Mouse (Mus musculus) CH12.LX (cell line): ENCODE data around the gene Cd164. TPM values are rescaled to one million over a fixed set of nuclear protein-coding genes. Genes with fewer than 3 reads are reported as not detected.

Source experiments
- DNase-seq: peaks from one replicate; pipeline ENCODE4 v3.0.0-alpha.2; 2013; ENCODE audit errors: extremely low read depth
- H3K27ac ChIP-seq: 2 replicates; pipeline ENCODE4 v1.5.1; 2012; ENCODE audit warnings: low read depth, mild to moderate bottlenecking, control low read depth, moderate library complexity; ENCODE audit not compliant: insufficient read depth
- H3K27me3 ChIP-seq: replicated peaks from 2 replicates; pipeline ENCODE3; 2012; ENCODE audit warnings: inconsistent platforms
- H3K36me3 ChIP-seq, 2 experiments: replicated peaks in 1 of 2; 2 replicates each; pipeline versions ENCODE3 to v1.6.1; 2012; ENCODE audit warnings: inconsistent platforms in 1 of 2, low read length in 1 of 2, mild to moderate bottlenecking in 1 of 2, mixed read lengths in 1 of 2, moderate library complexity in 1 of 2; ENCODE audit not compliant: control insufficient read depth in 1 of 2, insufficient read depth in 1 of 2
- H3K4me1 ChIP-seq, 2 experiments: 2 replicates each; pipeline ENCODE4 v1.6.1; 2012; ENCODE audit warnings: inconsistent platforms in 1 of 2, moderate library complexity in 1 of 2; ENCODE audit not compliant: insufficient read depth in 2 of 2, control insufficient read depth in 1 of 2
- H3K4me2 ChIP-seq: 2 replicates; pipeline ENCODE4 v1.6.1; 2012; ENCODE audit warnings: low read depth, mild to moderate bottlenecking, control low read depth; ENCODE audit not compliant: poor library complexity, insufficient read depth, severe bottlenecking
- H3K4me3 ChIP-seq, 3 experiments: fragments of 150-350 bp in 1 of 3; sonication (generic) in 1 of 3; replicated peaks in 1 of 3; 2 replicates each; pipeline versions ENCODE3 to v1.5.1; 2011 to 2012; ENCODE audit warnings: low read depth in 2 of 3, low read length in 2 of 3, mild to moderate bottlenecking in 2 of 3, moderate library complexity in 2 of 3, control low read depth in 1 of 3, improper control_type of control experiment in 1 of 3, inconsistent platforms in 1 of 3, mixed read lengths in 1 of 3; ENCODE audit not compliant: poor library complexity in 1 of 3
- H3K79me2 ChIP-seq: replicated peaks from 2 replicates; pipeline ENCODE4 v1.6.1; 2012; ENCODE audit warnings: mild to moderate bottlenecking, moderate library complexity; ENCODE audit not compliant: control insufficient read depth, poor library complexity, insufficient read depth, severe bottlenecking; ENCODE audit errors: extremely low read depth
- H3K9ac ChIP-seq: 2 replicates; pipeline ENCODE4 v1.6.1; 2012; ENCODE audit warnings: low read depth, mild to moderate bottlenecking, control low read depth, moderate library complexity; ENCODE audit not compliant: insufficient read depth
- H3K9me3 ChIP-seq: replicated peaks from 2 replicates; pipeline ENCODE3; 2012; ENCODE audit warnings: low read length, inconsistent platforms, mixed read lengths
- CHD1 ChIP-seq: IDR thresholded peaks from 2 replicates; pipeline ENCODE4 v1.6.1; 2012; ENCODE audit warnings: low read depth, low read length, improper control_type of control experiment, inconsistent platforms
- CHD2 ChIP-seq: IDR thresholded peaks from 2 replicates; pipeline ENCODE4 v1.6.1; 2011; ENCODE audit warnings: low read length, improper control_type of control experiment
- CTCF ChIP-seq, 2 experiments: IDR thresholded peaks in 1 of 2; conservative IDR thresholded peaks in 1 of 2; 2 replicates each; pipeline ENCODE4 v1.5.1; 2011 to 2012; ENCODE audit warnings: low read depth in 2 of 2, low read length in 2 of 2, improper control_type of control experiment in 1 of 2, inconsistent platforms in 1 of 2, mild to moderate bottlenecking in 1 of 2, moderate library complexity in 1 of 2
- ETS1 ChIP-seq: conservative IDR thresholded peaks from 2 replicates; pipeline ENCODE4 v1.6.1; 2012; ENCODE audit warnings: low read depth, mild to moderate bottlenecking, inconsistent platforms, low read length, improper control_type of control experiment, moderate library complexity
- GABPA ChIP-seq: IDR thresholded peaks from 2 replicates; pipeline ENCODE4 v1.6.1; 2012; ENCODE audit warnings: low read depth, low read length, improper control_type of control experiment, inconsistent platforms; ENCODE audit not compliant: insufficient replicate concordance
- HCFC1 ChIP-seq: IDR thresholded peaks from 2 replicates; pipeline ENCODE4 v1.6.1; 2012; ENCODE audit warnings: low read depth, mild to moderate bottlenecking, inconsistent platforms, low read length, improper control_type of control experiment
- IRF4 ChIP-seq: IDR thresholded peaks from 2 replicates; pipeline ENCODE4 v1.6.1; 2014; ENCODE audit warnings: low read depth, mild to moderate bottlenecking, inconsistent platforms, low read length, improper control_type of control experiment
- KAT2A ChIP-seq: IDR thresholded peaks from 2 replicates; pipeline ENCODE4 v1.6.1; 2012; ENCODE audit warnings: low read length, improper control_type of control experiment, inconsistent platforms; ENCODE audit not compliant: insufficient replicate concordance
- MAFK ChIP-seq: IDR thresholded peaks from 2 replicates; pipeline ENCODE4 v1.6.1; 2011; ENCODE audit warnings: low read length, improper control_type of control experiment; ENCODE audit not compliant: insufficient replicate concordance
- MEF2A ChIP-seq: IDR thresholded peaks from 2 replicates; pipeline ENCODE4 v1.6.1; 2014; ENCODE audit warnings: low read depth, mild to moderate bottlenecking, inconsistent platforms, low read length, improper control_type of control experiment, borderline replicate concordance
- MXI1 ChIP-seq: IDR thresholded peaks from 2 replicates; pipeline ENCODE4 v1.6.1; 2011; ENCODE audit warnings: mild to moderate bottlenecking, low read depth, low read length, improper control_type of control experiment
- NELFE ChIP-seq: IDR thresholded peaks from 2 replicates; pipeline ENCODE4 v1.6.1; 2011; ENCODE audit warnings: low read depth, low read length, improper control_type of control experiment
- NRF1 ChIP-seq: IDR thresholded peaks from 2 replicates; pipeline ENCODE4 v1.6.1; 2014; ENCODE audit warnings: low read depth, mild to moderate bottlenecking, inconsistent platforms, low read length, improper control_type of control experiment, moderate library complexity
- PAX5 ChIP-seq: IDR thresholded peaks from 2 replicates; pipeline ENCODE4 v1.6.1; 2012; ENCODE audit warnings: low read length, inconsistent platforms, mixed read lengths
- POLR2A ChIP-seq: IDR thresholded peaks from 2 replicates; pipeline ENCODE4 v1.6.1; 2011; ENCODE audit warnings: low read depth, mild to moderate bottlenecking, improper control_type of control experiment, low read length
- RAD21 ChIP-seq: IDR thresholded peaks from 2 replicates; pipeline ENCODE4 v1.6.1; 2011; ENCODE audit warnings: low read depth, mild to moderate bottlenecking, low read length, improper control_type of control experiment, moderate library complexity
- TBP ChIP-seq: conservative IDR thresholded peaks from 2 replicates; pipeline ENCODE4 v1.6.1; 2011; ENCODE audit warnings: low read depth, low read length, improper control_type of control experiment
- UBTF ChIP-seq: IDR thresholded peaks from 2 replicates; pipeline ENCODE4 v1.6.1; 2012; ENCODE audit warnings: low read depth, mild to moderate bottlenecking, inconsistent platforms, low read length, improper control_type of control experiment, moderate library complexity
- USF1 ChIP-seq: IDR thresholded peaks from 2 replicates; pipeline ENCODE4 v1.6.1; 2014; ENCODE audit warnings: low read depth, mild to moderate bottlenecking, inconsistent platforms, low read length, improper control_type of control experiment
- USF2 ChIP-seq: conservative IDR thresholded peaks from 2 replicates; pipeline ENCODE4 v1.6.1; 2011; ENCODE audit warnings: low read depth, low read length, improper control_type of control experiment
- ZC3H11A ChIP-seq: IDR thresholded peaks from 2 replicates; pipeline ENCODE4 v1.6.1; 2012; ENCODE audit warnings: low read depth, mild to moderate bottlenecking, inconsistent platforms, low read length, improper control_type of control experiment
- ZMIZ1 ChIP-seq: IDR thresholded peaks from 2 replicates; pipeline ENCODE4 v1.6.1; 2012; ENCODE audit warnings: low read depth, mild to moderate bottlenecking, inconsistent platforms, low read length, improper control_type of control experiment
- ZNF384 ChIP-seq: IDR thresholded peaks from 2 replicates; pipeline ENCODE4 v1.6.1; 2012; ENCODE audit warnings: low read depth, low read length, improper control_type of control experiment, inconsistent platforms
- dilution Hi-C: fragments of 300-500 bp; cut with MboI; formaldehyde crosslinking; loops from 2 replicates; pipeline ENCODE4 v1.14.3; 2020; ENCODE audit warnings: low sequenced_read_pairs; ENCODE audit not compliant: extremely low pct_unique_long_range_greater_than_20kb, extremely low pct_ligation_motif_present
- in situ Hi-C: fragments of 300-500 bp; cut with MboI; formaldehyde crosslinking; loops from 3 replicates; pipeline ENCODE4 v1.14.3; 2019; ENCODE audit warnings: low sequenced_read_pairs, low pct_ligation_motif_present, low pct_unique_long_range_greater_than_20kb, mixed read lengths
- polyA plus RNA-seq: library from polyadenylated mRNA; unstranded; fragments of >175 nt; gene quantifications from 2 replicates; pipeline ENCODE4 v1.2.1, GENCODE M21; 2012; ENCODE audit warnings: low read depth; ENCODE audit not compliant: insufficient read length
- total RNA-seq, 2 experiments: library from RNA; depleted of rRNA; stranded (reverse); fragments of 300-350 nt in 1 of 2; fragments of >200 nt in 1 of 2; gene quantifications; 2 replicates each; pipeline ENCODE4 v1.2.3; 2012 to 2014

Gene Cd164
- total and polyA plus RNA-seq, 3 experiments = 41.0 to 191 (median 151) TPM

DNA sequence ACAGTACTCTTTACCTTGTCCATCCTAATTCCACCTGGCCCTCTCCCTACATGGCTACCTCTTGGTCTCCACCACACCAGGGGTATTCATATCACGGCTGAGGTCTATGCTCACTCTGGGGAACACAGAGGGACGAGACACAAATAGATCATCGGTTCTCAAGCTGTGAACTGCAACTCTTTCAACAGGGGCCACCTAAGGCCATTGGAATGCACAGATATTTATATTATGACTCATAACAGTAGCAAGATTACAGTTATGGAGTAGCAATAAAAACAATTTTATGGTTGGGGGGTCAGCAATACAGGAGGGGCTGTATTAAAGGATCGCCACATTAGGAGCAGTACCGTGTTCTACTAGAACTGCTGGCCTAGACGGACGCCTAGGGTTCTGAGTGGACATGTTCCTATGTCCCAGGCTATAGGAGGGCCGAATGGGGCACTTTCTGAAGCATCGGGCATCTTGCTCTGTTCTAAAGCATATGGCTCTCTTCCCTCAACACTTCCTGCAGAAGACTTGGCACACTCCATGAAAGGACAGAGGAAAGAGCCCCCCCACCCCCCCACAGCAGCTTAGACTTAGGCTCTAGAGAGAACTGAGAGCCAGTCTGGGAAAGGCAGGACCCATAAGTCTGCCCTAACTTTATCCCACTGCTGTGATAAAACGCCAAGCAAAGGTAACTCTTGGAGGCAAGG, 42.6 kb downstream of the Cd164 start:
- Histone ChIP-seq H3K9ac (no peak overlapping the region), H3K4me3 (no peak overlapping the region), H3K9me3 (peaks cover 17% of the 10 kb centered on the region), H3K27me3 (no peaks in the 10 kb centered on the region), H3K27ac (no peak overlapping the region), H3K79me2 (no peaks in the 10 kb centered on the region), H3K4me1 (peaks cover 0 to 10% of the 10 kb centered on the region in 2 experiments; a peak in 2 of 4 replicates), H3K4me2 (no peak overlapping the region), H3K36me3 (no peaks in the 10 kb centered on the region)
- TF ChIP-seq NELFE (no peak), MAFK (no peak), KAT2A (no peak), CHD1 (no peak), TBP (no peak), MXI1 (no peak), ZC3H11A (no peak), HCFC1 (no peak), USF1 (no peak), CTCF (conservative IDR thresholded peaks at IDR 0.05 in 1 of 2, IDR thresholded peaks at IDR 0.05 in 1 of 2; ENCODE audit: low read depth in 2 of 2, low read length in 2 of 2) (no peak), ZMIZ1 (no peak), IRF4 (no peak), UBTF (no peak), MEF2A (no peak)
- DNase-seq = no peak
- in situ Hi-C loops (no loop called here), dilution Hi-C loops (no loop called here)

DNA sequence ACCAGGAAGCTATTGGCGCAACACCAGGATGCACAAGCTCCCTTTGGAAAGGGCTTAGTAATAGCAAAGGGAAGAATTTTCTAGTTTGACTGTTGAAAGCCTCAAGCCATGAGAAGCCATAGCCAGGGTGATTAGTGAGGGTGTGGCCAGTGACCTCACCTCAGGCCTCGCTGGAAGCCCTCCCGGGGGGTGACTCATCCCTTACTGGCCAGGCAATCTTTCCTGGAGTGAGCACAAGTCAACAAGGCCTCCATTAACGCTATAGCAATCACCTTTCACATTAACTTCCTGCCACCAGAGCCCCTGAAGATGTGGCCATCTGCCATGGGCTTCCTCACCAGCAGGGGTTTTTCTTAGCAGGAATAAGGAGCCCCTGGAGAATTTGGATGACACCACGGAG, 45.9 kb downstream of the Cd164 start:
- dilution Hi-C loops (no loop called here), in situ Hi-C loops (no loop called here)
- H3K36me3 ChIP-seq = no peaks in the 10 kb centered on the region
- no peak overlapping the region for H3K27ac ChIP-seq
- no peak overlapping the region for H3K9ac ChIP-seq
- H3K4me3 ChIP-seq = no peak overlapping the region
- no peak for DNase-seq
- no peak for TF ChIP-seq NELFE
- no peak for TF ChIP-seq PAX5
- TF ChIP-seq USF2 = no peak
- TF ChIP-seq ETS1 = no peak
- TF ChIP-seq POLR2A = no peak
- no peak for TF ChIP-seq CHD1
- no peak for TF ChIP-seq CTCF (conservative IDR thresholded peaks at IDR 0.05 in 1 of 2, IDR thresholded peaks at IDR 0.05 in 1 of 2; ENCODE audit: low read depth in 2 of 2, low read length in 2 of 2)
- no peak for TF ChIP-seq ZC3H11A
- TF ChIP-seq ZNF384 = no peak
- no peak for TF ChIP-seq HCFC1
- no peak for TF ChIP-seq CHD2
- no peak for TF ChIP-seq TBP
- TF ChIP-seq NRF1 = no peak
- TF ChIP-seq USF1 = no peak
- no peak for TF ChIP-seq MEF2A
- no peak for TF ChIP-seq KAT2A
- no peak for TF ChIP-seq IRF4
- no peak for TF ChIP-seq RAD21
- TF ChIP-seq GABPA = no peak
- H3K27me3 ChIP-seq = no peaks in the 10 kb centered on the region
- peaks cover 11% of the 10 kb centered on the region for H3K9me3 ChIP-seq
- H3K79me2 ChIP-seq = no peaks in the 10 kb centered on the region
- H3K4me2 ChIP-seq = no peak overlapping the region
- H3K4me1 ChIP-seq = peaks cover 0 to 10% of the 10 kb centered on the region in 2 experiments; a peak in 2 of 4 replicates
